Mouse (Mus musculus) cerebellum, adult 11-12 months (tissue): ENCODE measurements at regions not wholly inside any gene's neighbourhood (a gene's known extent, or its start where the extent isn't known, plus 50 kb on each side); places are given as distances from the start of the nearest gene placed in this dataset.
"Not testable (repeated sequence)": the region's sequence is repeated elsewhere in the genome, so short reads cannot be mapped to it uniquely, and the experiment has no call there.

ENCODE experiments used
- DNase-seq: peaks from one replicate; pipeline ENCODE4 v3.0.0; 2022

GRCm38 (mm10) chr2:128270377-128271129 lies 144.7 kb downstream of the Bcl2l11 start:
- no peak for DNase-seq

DNA sequence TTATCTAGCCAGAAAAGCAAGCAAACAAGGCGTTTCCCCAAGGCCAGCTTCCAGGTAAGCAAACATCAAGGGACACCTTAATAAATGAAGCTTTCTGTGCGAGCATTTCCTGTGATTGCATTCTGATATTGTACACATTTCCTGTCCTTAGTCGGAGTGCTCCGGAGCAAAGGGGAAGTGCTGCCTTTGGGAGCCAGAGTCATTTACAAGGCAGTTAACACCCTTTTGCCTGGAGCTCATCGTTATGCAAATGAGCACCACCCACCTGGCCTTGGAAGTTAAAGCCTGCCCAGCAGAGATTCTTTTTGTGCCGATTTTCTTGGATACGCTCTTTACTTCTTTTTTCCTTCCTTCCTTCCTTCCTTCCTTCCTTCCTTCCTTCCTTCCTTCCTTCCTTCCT lies 147.0 kb downstream of the Bcl2l11 start:
- no peak for DNase-seq

DNA sequence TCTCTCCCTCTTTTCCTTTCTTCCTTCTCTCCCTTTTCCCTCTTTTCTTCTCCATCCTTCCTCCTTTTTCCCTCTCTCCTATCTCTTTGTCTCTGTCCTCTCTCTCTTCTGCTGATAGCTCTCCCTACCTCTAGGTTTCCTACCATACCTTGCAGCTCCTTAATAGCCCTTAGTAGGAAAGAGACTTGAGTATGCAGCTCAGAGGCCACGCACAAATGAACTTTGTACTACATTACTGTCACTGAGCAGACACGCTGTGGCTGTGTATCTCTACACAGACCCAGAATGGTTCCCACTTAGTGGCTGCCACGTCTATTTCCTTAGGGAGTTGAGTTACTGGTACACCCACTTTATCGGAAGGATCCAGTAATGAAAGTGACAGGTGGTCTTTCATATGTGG lies 147.5 kb downstream of the Bcl2l11 start:
- DNase-seq, result no peak

- no peak for DNase-seq
Measured at GRCm38 (mm10) chr2:128276337-128276736, 150.5 kb downstream of the Bcl2l11 start.

DNA sequence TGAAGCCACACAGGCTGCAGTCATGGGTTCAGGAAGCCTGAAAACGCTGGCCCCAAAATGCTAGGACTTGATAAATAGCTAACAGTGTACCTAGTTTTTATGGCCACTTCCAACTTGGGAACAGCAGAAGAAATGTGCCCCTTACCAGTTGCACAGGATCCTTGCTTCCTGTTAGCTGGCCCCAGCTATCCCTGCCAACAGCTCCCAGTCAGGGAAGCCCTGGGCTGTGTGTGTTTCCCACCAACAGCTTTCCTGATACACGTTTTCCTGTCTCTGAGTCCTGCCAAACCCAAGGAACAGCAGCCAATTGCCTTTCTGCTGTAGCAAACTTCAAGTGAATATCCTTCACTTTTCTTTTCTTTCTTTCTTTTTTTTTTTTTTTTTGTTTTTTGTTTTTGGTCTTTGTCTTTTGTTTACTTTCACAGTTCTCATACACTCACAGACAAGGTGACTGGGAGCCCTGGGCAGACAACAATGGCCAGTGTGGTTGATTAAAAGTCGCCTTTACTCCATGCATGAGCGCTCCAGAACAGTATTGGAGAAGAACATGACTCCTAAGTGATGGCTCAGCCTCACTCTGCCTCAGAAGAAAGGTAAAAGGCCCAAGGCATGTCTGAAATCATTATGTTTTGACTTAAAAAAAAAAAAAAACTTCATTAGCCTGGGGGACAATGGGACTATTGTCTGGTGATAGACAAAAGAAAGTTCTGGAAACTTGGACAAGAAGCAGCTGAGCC lies 151.7 kb downstream of the Bcl2l11 start:
- no peak for DNase-seq

GRCm38 (mm10) chr2:128278124-128278432 lies 152.2 kb downstream of the Bcl2l11 start:
- peak; percentile 76 for DNase-seq

DNA sequence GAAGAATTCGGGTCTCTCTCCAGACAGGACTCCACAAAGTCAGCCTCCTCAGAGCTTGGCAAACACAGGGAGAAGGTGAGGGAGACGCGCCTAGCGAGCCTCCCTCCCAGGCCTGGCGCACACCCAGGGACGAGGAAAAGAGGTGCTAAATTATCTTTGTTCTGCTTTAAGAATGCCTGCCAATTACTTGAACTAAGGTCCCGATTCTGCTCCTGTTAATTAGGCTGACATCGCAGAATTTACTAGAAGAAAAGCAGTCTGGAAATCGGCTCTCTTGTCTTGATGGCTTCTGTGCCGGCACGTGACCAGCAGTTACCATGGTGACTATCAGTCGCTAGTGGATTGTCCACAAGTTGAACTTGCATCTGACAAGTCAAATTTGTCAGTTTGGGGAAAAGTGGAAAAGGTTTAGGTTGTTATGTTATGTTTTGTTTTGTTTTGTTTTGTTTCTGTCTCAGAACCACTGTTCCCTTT lies 152.8 kb downstream of the Bcl2l11 start:
- peak; percentile 30 for DNase-seq

GRCm38 (mm10) chr2:128279127-128279710 lies 153.4 kb downstream of the Bcl2l11 start:
- no peak for DNase-seq

GRCm38 (mm10) chr2:128282591-128282990 lies 156.8 kb downstream of the Bcl2l11 start:
- DNase-seq, result no peak

- DNase-seq, result peak; percentile 49
Measured at GRCm38 (mm10) chr2:128284822-128285421, 159.1 kb downstream of the Bcl2l11 start.

DNA sequence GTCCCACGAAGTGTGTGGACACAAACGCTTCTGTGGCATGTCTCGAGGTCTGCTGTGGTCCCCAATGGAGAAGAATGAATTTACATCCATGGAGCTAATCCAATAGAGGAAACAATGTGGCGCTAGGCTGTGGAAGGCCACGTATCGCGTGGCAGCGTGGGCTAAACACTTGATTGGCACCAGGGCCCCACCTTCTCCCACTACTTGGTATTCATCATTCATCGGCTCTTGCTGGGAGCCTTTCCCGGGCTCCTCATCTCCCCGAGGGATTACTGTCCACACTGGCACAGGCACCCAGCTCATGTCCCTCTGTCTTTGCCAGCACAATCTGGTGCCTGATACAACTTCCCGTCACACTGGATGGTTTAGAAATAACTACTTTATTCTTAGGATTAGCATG lies 159.6 kb downstream of the Bcl2l11 start:
- no peak for DNase-seq

- DNase-seq, result no peak
Measured at GRCm38 (mm10) chr2:128288138-128288551, 162.3 kb downstream of the Bcl2l11 start.

- no peak for DNase-seq
Measured at GRCm38 (mm10) chr2:128290609-128291008, 164.8 kb downstream of the Bcl2l11 start.

DNA sequence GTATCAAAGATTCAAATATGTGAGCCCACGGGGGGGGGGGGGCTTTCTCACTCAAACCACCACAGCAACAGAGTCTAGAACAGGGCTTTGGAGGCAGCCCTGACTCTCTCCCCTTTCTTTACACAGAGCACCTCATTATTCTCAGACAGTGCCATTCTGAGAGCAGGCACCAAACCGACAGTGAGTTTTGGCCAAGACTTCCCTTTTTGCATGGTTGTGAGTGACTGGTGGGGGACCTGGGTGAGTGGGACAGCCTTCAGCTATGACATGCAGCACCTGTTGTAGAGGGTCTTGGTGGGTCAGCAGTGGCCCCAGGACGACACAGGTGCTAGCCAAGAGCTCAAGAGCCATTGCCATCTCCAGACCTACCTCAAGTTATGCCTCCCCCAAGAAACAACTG lies 168.8 kb downstream of the Bcl2l11 start:
- no peak for DNase-seq

DNA sequence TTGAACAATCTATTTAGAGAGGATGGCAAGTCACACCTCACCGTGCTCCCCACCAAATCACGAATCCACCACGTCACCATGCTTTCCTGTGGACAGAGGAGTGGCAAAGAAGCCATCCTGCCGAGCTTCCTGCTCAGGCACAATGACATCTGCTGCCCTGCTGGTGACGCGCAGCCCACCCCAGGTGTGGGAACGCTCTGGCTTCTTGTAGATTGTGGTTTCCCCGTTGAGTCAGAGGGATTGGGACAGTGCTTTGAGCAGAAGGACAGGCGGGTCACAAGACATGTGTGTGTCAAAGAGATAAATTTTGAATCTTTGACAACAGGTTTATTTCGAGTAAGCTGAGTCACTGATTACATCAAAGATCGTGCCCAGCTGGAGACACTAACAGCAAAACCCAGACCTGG lies 169.2 kb downstream of the Bcl2l11 start:
- DNase-seq, result no peak

- no peak for DNase-seq
Measured at GRCm38 (mm10) chr2:128295726-128296234, 169.9 kb downstream of the Bcl2l11 start.

DNA sequence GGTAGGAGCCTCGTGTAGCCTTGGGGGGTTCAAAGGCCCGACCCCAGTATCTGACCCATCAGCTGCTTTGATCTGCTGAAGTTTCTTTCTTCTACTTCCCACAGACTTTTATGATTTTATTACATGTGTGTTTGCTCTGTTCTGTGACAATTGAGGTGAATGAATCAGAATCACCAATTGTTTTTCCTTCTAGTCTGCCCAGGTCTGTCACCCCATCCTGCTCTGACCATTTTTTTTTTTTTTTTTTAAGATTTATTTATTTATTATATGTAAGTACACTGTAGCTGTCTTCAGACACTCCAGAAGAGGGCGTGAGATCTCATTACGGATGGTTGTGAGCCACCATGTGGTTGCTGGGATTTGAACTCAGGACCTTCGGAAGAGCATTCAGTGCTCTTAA lies 170.6 kb downstream of the Bcl2l11 start:
- DNase-seq, result not testable (repeated sequence)

DNA sequence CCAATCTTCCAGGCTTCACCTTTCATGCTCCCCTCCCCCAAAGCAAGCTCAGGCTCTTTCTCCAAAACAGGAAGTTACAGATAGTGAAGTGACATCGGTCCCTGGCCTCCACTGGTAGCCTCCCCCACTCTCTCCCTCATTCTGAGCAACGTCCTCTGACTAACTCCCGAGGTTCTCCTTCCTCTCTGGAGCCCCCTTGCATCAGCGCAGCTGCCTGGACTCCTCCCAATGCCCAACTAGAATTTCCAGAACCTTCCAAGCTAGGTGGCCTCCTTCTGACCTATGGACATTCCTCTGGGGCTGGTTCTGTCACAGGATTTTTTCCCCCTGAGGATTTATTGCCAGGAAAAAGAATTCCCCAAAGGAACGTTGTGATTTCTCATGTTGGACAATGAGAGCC lies 171.1 kb downstream of the Bcl2l11 start:
- no peak for DNase-seq

DNA sequence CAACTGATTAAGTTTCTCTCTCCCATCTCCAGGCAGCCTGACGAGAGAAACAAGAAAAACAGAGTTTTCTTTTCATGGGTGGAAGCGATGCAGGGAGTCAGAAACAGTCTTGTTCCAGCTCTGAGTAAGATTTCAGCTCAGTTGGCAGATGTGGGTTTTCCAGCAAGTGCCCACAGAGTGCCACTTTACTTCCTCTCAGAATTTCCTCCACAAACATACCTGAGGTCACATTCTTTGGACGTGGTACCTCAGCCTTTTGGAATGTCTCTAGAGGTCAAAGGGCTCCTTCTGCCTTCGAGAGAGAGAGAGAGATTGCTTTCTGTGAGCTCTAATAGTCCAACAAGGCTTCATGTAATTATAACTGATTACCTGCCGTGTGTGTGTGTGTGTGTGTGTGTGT lies 172.0 kb downstream of the Bcl2l11 start:
- no peak for DNase-seq

DNA sequence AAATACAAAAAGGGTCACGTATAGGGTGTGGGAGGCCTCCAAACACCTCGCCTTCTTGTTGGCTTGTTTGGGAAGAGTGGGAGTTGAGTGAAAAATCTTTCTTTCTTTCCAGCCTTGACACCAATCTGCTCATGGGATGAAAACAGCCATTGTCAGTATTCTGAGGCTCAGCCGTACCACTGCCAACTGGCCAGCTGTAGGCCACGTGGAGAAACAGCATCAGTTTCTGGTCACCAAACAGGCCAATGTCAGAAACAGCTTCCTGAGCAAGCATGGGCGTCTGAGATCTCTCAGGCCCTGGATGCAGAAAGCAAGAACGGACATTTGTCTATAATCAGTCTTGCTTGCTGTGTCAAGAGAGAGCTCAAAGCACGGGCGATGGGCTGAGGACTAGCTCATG lies 173.2 kb downstream of the Bcl2l11 start:
- no peak for DNase-seq

DNA sequence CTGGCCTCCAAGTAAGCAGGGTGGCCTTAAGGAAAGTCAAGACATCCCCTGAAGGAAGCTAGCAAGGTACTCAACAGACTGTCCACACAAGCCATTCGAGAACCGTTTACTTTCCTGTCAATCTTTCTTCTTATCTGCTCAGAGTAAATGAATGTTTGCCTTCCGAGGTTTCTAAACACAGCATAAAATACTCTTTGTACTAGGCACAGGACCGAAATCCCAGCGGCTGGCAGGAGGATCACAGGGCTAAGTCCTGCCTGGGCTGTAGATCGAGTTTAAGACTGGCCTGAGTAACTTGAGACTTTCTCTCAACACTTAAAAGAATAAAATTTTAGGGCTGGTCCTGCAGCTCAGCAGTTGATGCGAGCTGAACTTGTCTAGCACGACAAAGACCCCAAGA lies 175.9 kb downstream of the Bcl2l11 start:
- no peak for DNase-seq

DNA sequence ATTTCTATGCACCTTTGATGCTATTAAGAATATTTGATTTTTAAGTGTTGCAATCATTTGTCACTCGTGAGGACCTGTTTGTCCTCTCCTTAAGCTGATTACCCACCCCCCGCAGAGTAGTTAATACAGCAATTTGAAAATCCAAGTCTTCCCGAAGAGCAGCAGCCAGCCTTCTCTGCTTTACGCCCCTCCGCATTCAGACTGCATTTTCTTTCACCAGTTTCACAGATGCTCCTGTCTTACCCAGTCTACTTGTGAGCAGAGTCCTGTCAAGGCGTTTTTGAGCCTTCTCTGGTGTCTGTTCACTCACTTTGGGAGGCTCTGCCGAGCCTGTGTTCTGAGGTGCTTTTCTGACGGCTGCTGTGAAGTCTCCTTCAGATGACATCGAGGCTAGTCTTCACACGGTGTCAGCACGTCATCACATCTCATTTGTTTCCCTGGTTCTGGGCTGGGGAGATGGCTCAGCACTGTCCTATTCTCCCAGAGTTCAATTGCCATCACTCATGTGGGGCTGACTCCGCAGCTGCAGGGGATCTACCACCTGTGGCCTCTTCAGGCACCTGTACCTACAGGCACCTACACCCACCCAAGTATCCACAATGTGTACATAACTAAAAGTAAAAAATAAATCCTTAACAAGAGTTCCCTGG lies 178.3 kb downstream of the Bcl2l11 start:
- no peak for DNase-seq

GRCm38 (mm10) chr2:128306693-128307092 lies 180.9 kb downstream of the Bcl2l11 start:
- no peak for DNase-seq
